Mouse (Mus musculus): ENCODE results near the gene Pa2g4. TPM values are rescaled to one million over a fixed set of nuclear protein-coding genes. Genes with fewer than 3 reads are reported as not detected.

Pa2g4 gene
- polyA plus RNA-seq, 1 experiment from 2014 or later: 205 TPM

- Histone ChIP-seq H3K4me2 (replicated peaks) (peak within 1 kb of the TSS; percentile 95), H3K27me3 (replicated peaks) (peaks cover 22% of the 10 kb centered on the region), H3K4me3 (replicated peaks) (peak within 1 kb of the TSS; percentile 71), H3K9me3 (no peaks in the 10 kb centered on the region), H3K9ac (peak within 1 kb of the TSS; percentile 66), H3K36me3 (no peaks in the 10 kb centered on the region), H3K27ac (peak within 1 kb of the TSS; percentile 88), H3K4me1 (replicated peaks) (0 out of 2 replicates have a peak, but pooled peaks cover 11% of the 10 kb centered on the region)
- ATAC-seq: peak; percentile 72
- under 1% methylated on average over 43 of the region's 43 CpGs for WGBS
Observed at GRCm38 (mm10) chr10:128589464-128590192, 23.8 kb upstream of the Pa2g4 start, which contains the start of gene Erbb3. Gene Erbb3, minus strand, starts transcription at chr10:128589652.

GRCm38 (mm10) chr10:128588775-128589463, 23.1 kb upstream of the Pa2g4 start:
- Histone ChIP-seq H3K9ac (peak overlapping the region; percentile 66), H3K4me3 (replicated peaks) (peak overlapping the region; percentile 71), H3K4me1 (replicated peaks) (peaks cover 16% of the 10 kb centered on the region; the same call in 1 of the 2 replicates), H3K27me3 (replicated peaks) (peaks cover 22% of the 10 kb centered on the region), H3K9me3 (no peaks in the 10 kb centered on the region), H3K27ac (peak overlapping the region; percentile 88), H3K36me3 (no peaks in the 10 kb centered on the region), H3K4me2 (replicated peaks) (peak overlapping the region; percentile 95)
- ATAC-seq: peak; percentile 26
- WGBS: 3% methylated on average over 23 of the region's 23 CpGs

GRCm38 (mm10) chr10:128588136-128588535, 22.3 kb upstream of the Pa2g4 start:
- Histone ChIP-seq H3K36me3 (no peaks in the 10 kb centered on the region), H3K9ac (peak overlapping the region; percentile 66), H3K9me3 (no peaks in the 10 kb centered on the region), H3K27ac (peak overlapping the region; percentile 88), H3K4me1 (replicated peaks) (peaks cover 23% of the 10 kb centered on the region), H3K27me3 (replicated peaks) (peaks cover 22% of the 10 kb centered on the region), H3K4me3 (replicated peaks) (peak overlapping the region; percentile 71), H3K4me2 (replicated peaks) (peak overlapping the region; percentile 95)
- peak; percentile 5; the same call in 1 of the 2 replicates for ATAC-seq
- 11% methylated on average over 1 of the region's 1 CpGs for WGBS

GRCm38 (mm10) chr10:128587697-128588096, 21.9 kb upstream of the Pa2g4 start:
- H3K27ac ChIP-seq: peak overlapping the region; percentile 88
- H3K27me3 ChIP-seq (replicated peaks): peaks cover 22% of the 10 kb centered on the region
- peak; percentile 76 for ATAC-seq
- H3K4me1 ChIP-seq (replicated peaks): peaks cover 24% of the 10 kb centered on the region
- WGBS: 37% methylated on average over 8 of the region's 8 CpGs
- H3K36me3 ChIP-seq: no peaks in the 10 kb centered on the region
- H3K9ac ChIP-seq: peak overlapping the region; percentile 37
- H3K9me3 ChIP-seq: no peaks in the 10 kb centered on the region
- peak overlapping the region; percentile 95 for H3K4me2 ChIP-seq (replicated peaks)
- peak overlapping the region; percentile 71 for H3K4me3 ChIP-seq (replicated peaks)

GRCm38 (mm10) chr10:128587120-128587519, 21.3 kb upstream of the Pa2g4 start:
- peak; percentile 5; the same call in 1 of the 2 replicates for ATAC-seq
- peak overlapping the region; percentile 88 for H3K27ac ChIP-seq
- H3K36me3 ChIP-seq: no peaks in the 10 kb centered on the region
- peaks cover 24% of the 10 kb centered on the region for H3K4me1 ChIP-seq (replicated peaks)
- peak overlapping the region; percentile 71 for H3K4me3 ChIP-seq (replicated peaks)
- peaks cover 22% of the 10 kb centered on the region for H3K27me3 ChIP-seq (replicated peaks)
- H3K9ac ChIP-seq: peak overlapping the region; percentile 37
- WGBS: 31% methylated on average over 4 of the region's 4 CpGs
- H3K9me3 ChIP-seq: no peaks in the 10 kb centered on the region
- H3K4me2 ChIP-seq (replicated peaks): peak overlapping the region; percentile 95

- Histone ChIP-seq H3K4me3 (replicated peaks) (peak overlapping the region; percentile 71), H3K27me3 (replicated peaks) (peaks cover 22% of the 10 kb centered on the region), H3K36me3 (no peaks in the 10 kb centered on the region), H3K4me2 (replicated peaks) (peak overlapping the region; percentile 95), H3K27ac (peak overlapping the region; percentile 88), H3K9ac (peak overlapping the region; percentile 37), H3K9me3 (no peaks in the 10 kb centered on the region), H3K4me1 (replicated peaks) (peaks cover 24% of the 10 kb centered on the region)
- no peak for ATAC-seq
- WGBS: 11% methylated on average over 1 of the region's 1 CpGs
Observed at GRCm38 (mm10) chr10:128586546-128586945, 20.8 kb upstream of the Pa2g4 start.

- peaks cover 22% of the 10 kb centered on the region for H3K27me3 ChIP-seq (replicated peaks)
- H3K27ac ChIP-seq: peak overlapping the region; percentile 61
- peaks cover 26% of the 10 kb centered on the region for H3K4me1 ChIP-seq (replicated peaks)
- H3K9ac ChIP-seq: no peak overlapping the region
- WGBS: 6% methylated on average over 4 of the region's 4 CpGs
- ATAC-seq: peak; percentile 55
- H3K9me3 ChIP-seq: no peaks in the 10 kb centered on the region
- H3K4me2 ChIP-seq (replicated peaks): peak overlapping the region; percentile 38
- H3K36me3 ChIP-seq: no peaks in the 10 kb centered on the region
- no peak overlapping the region for H3K4me3 ChIP-seq (replicated peaks)
Observed at GRCm38 (mm10) chr10:128584386-128584785, 18.6 kb upstream of the Pa2g4 start.

- Histone ChIP-seq H3K9ac (no peak overlapping the region), H3K4me1 (replicated peaks) (peaks cover 24% of the 10 kb centered on the region), H3K27ac (no peak overlapping the region), H3K4me2 (replicated peaks) (peak overlapping the region; percentile 32), H3K27me3 (replicated peaks) (peaks cover 19% of the 10 kb centered on the region), H3K36me3 (no peaks in the 10 kb centered on the region), H3K4me3 (replicated peaks) (no peak overlapping the region), H3K9me3 (no peaks in the 10 kb centered on the region)
- ATAC-seq: peak; percentile 21
- 18% methylated on average over 7 of the region's 7 CpGs for WGBS
Observed at GRCm38 (mm10) chr10:128583644-128584043, 17.9 kb upstream of the Pa2g4 start.

- no peak overlapping the region for H3K4me2 ChIP-seq (replicated peaks)
- H3K4me1 ChIP-seq (replicated peaks): peaks cover 15% of the 10 kb centered on the region
- H3K9ac ChIP-seq: no peak overlapping the region
- H3K27ac ChIP-seq: 0 out of 2 replicates have a peak overlapping the region, but pooled peaks have one; percentile 23
- peaks cover 10% of the 10 kb centered on the region; the same call in 1 of the 2 replicates for H3K36me3 ChIP-seq
- 79% methylated on average over 4 of the region's 4 CpGs for WGBS
- 0 out of 2 replicates have a peak, but pooled peaks have one; percentile 6 for ATAC-seq
- no peaks in the 10 kb centered on the region for H3K27me3 ChIP-seq (replicated peaks)
- H3K4me3 ChIP-seq (replicated peaks): no peak overlapping the region
- no peaks in the 10 kb centered on the region for H3K9me3 ChIP-seq
Observed at GRCm38 (mm10) chr10:128579731-128580130, 13.9 kb upstream of the Pa2g4 start.

GRCm38 (mm10) chr10:128579298-128579697, 13.5 kb upstream of the Pa2g4 start:
- H3K9ac ChIP-seq: no peak overlapping the region
- H3K4me3 ChIP-seq (replicated peaks): no peak overlapping the region
- peaks cover 14% of the 10 kb centered on the region for H3K4me1 ChIP-seq (replicated peaks)
- H3K27ac ChIP-seq: 0 out of 2 replicates have a peak overlapping the region, but pooled peaks have one; percentile 23
- 57% methylated on average over 3 of the region's 3 CpGs for WGBS
- no peaks in the 10 kb centered on the region for H3K9me3 ChIP-seq
- no peak overlapping the region for H3K4me2 ChIP-seq (replicated peaks)
- peak; percentile 87 for ATAC-seq
- H3K27me3 ChIP-seq (replicated peaks): no peaks in the 10 kb centered on the region
- peaks cover 10% of the 10 kb centered on the region; the same call in 1 of the 2 replicates for H3K36me3 ChIP-seq

- H3K27ac ChIP-seq: 0 out of 2 replicates have a peak overlapping the region, but pooled peaks have one; percentile 13
- 68% methylated on average over 11 of the region's 11 CpGs for WGBS
- no peak overlapping the region for H3K9ac ChIP-seq
- peaks cover 5% of the 10 kb centered on the region for H3K4me1 ChIP-seq (replicated peaks)
- H3K4me3 ChIP-seq (replicated peaks): no peak overlapping the region
- H3K4me2 ChIP-seq (replicated peaks): no peak overlapping the region
- H3K36me3 ChIP-seq: peaks cover 13% of the 10 kb centered on the region; the same call in 1 of the 2 replicates
- H3K9me3 ChIP-seq: no peaks in the 10 kb centered on the region
- H3K27me3 ChIP-seq (replicated peaks): no peaks in the 10 kb centered on the region
- no peak for ATAC-seq
Observed at GRCm38 (mm10) chr10:128578330-128578729, 12.5 kb upstream of the Pa2g4 start.

GRCm38 (mm10) chr10:128575063-128575462, 9.3 kb upstream of the Pa2g4 start:
- no peak overlapping the region for H3K27ac ChIP-seq
- H3K36me3 ChIP-seq: peaks cover 15% of the 10 kb centered on the region; the same call in 1 of the 2 replicates
- peaks cover 3% of the 10 kb centered on the region; the same call in 1 of the 2 replicates for H3K4me1 ChIP-seq (replicated peaks)
- H3K9me3 ChIP-seq: no peaks in the 10 kb centered on the region
- 89% methylated on average over 2 of the region's 2 CpGs for WGBS
- ATAC-seq: no peak
- H3K4me3 ChIP-seq (replicated peaks): no peak overlapping the region
- H3K27me3 ChIP-seq (replicated peaks): no peaks in the 10 kb centered on the region
- H3K9ac ChIP-seq: no peak overlapping the region
- no peak overlapping the region for H3K4me2 ChIP-seq (replicated peaks)

All from intestine, embryonic 15.5 days (tissue).